Mouse (Mus musculus) limb, embryonic 15.5 days (tissue): ENCODE results near the gene Alg5. TPM values are rescaled to one million over a fixed set of nuclear protein-coding genes. Genes with fewer than 3 reads are reported as not detected.
A peak's percentile ranks its signal among the peaks of the same experiment; 100 is the strongest.

Experiments
- ATAC-seq: fragments of 200-750 bp; cut with Nextera tagmentation; 2 replicates; pipeline ENCODE4 v1.8.0; 2017; ENCODE audit warnings: low read depth, moderate TSS enrichment; ENCODE audit not compliant: insufficient number of reproducible peaks, low FRiP score, low TSS enrichment
- H3K27ac ChIP-seq: fragments of 300-500 bp; sonication (generic); 2 replicates; pipeline ENCODE4 v1.5.1; 2015; ENCODE audit warnings: moderate library complexity, mild to moderate bottlenecking, inconsistent platforms
- H3K27me3 ChIP-seq: fragments of 300-500 bp; sonication (generic); 2 replicates; pipeline ENCODE4 v1.6.1; 2015; ENCODE audit warnings: inconsistent platforms
- H3K36me3 ChIP-seq: fragments of 300-500 bp; sonication (generic); 2 replicates; pipeline ENCODE4 v1.6.1; 2015; ENCODE audit warnings: inconsistent platforms
- H3K4me1 ChIP-seq: fragments of 300-500 bp; sonication (generic); 2 replicates; pipeline ENCODE4 v1.6.1; 2015; ENCODE audit warnings: inconsistent platforms
- H3K4me2 ChIP-seq: fragments of 300-500 bp; sonication (generic); 2 replicates; pipeline ENCODE4 v1.6.1; 2015; ENCODE audit warnings: mild to moderate bottlenecking, inconsistent platforms
- H3K4me3 ChIP-seq: fragments of 300-500 bp; sonication (generic); 2 replicates; pipeline ENCODE4 v1.5.1; 2015; ENCODE audit warnings: mild to moderate bottlenecking, inconsistent platforms
- H3K9ac ChIP-seq: fragments of 300-500 bp; sonication (generic); 2 replicates; pipeline ENCODE4 v1.6.1; 2015; ENCODE audit warnings: inconsistent platforms
- H3K9me3 ChIP-seq: fragments of 300-500 bp; sonication (generic); 2 replicates; pipeline ENCODE4 v1.6.1; 2016; ENCODE audit warnings: inconsistent platforms
- WGBS: fragments of 180-500 bp; shearing (Covaris S2); methylation state at CpG from one replicate; pipeline ENCODE4 v1.1.7; 2015; 5-methylcytosine and 5-hydroxymethylcytosine counted together
- polyA plus RNA-seq: library from polyadenylated mRNA; unstranded; fragments of >200 nt; fragmentation: Nextera tagmentation; extraction: Ambion mirVana; gene quantifications from 2 replicates; pipeline ENCODE4 v1.2.1, GENCODE M21; 2015

Alg5 gene
- polyA plus RNA-seq, 1 experiment from 2014 or later, result 61.9 TPM

DNA sequence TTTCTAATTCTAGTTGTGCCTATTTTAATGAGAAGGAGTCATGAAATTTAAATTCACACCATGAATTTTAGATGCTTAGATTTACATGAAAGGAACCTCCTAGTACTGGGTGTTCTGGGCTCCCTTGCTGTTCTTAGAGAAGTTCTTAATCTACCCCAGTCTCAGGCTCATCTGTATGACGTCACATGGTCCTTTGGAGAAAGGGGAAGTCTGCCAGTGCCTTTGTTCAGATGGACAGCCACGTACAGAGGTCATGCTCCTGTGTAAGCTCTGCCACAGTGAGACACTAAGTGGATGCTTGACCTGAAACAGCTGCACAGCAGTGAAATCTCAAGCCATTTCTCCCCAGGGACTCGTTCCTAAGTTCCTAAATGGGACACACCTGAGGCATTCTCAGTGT lies 16.4 kb upstream of the Alg5 start:
- no peaks in the 10 kb centered on the region for H3K27me3 ChIP-seq
- H3K4me1 ChIP-seq, result no peaks in the 10 kb centered on the region
- no peak overlapping the region for H3K4me2 ChIP-seq
- peaks cover 78% of the 10 kb centered on the region for H3K36me3 ChIP-seq
- 70% methylated on average over 3 of the region's 3 CpGs for WGBS
- no peaks in the 10 kb centered on the region for H3K9me3 ChIP-seq
- H3K27ac ChIP-seq, result no peak overlapping the region
- no peak for ATAC-seq
- no peak overlapping the region for H3K4me3 ChIP-seq
- no peak overlapping the region for H3K9ac ChIP-seq

DNA sequence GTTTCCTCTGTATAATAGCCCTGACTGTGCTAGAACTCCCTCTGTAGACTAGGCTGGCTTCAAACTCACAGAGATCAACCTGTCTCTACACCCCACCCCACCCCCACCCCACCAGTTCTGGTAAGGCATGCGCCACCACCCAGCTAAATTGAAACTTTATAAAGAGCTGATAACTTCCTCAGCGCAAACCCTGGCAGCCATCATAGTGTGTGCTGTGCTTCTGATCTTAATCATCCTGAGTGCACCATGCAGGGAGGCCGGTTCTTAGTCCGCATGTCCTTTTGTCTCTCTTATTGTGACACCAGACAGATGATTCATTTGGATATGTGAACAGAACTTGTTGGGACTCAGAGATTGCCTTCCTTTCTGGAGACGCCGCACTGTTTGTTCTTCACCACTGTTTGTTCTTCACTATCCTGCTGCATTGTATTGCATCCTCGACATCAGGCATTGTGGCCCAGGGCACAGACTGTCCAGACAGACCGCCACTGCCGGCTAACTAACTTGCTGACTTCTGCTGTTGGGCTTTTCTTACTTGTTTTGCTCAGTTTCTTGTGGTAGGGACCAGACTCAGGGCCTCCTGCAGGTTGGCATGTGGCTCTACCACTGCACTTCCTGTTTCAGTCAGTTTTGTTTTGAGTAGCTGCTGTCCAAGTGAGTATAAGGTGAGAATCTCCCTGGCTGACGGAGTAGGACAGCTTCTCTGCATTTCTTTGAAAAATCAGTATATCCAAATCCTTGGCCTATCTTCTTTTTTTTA lies 11.4 kb upstream of the Alg5 start:
- Histone ChIP-seq H3K9me3 (no peaks in the 10 kb centered on the region), H3K4me1 (no peaks in the 10 kb centered on the region), H3K27ac (no peak overlapping the region), H3K4me3 (no peak overlapping the region), H3K4me2 (no peak overlapping the region), H3K9ac (no peak overlapping the region), H3K27me3 (no peaks in the 10 kb centered on the region), H3K36me3 (peaks cover 65% of the 10 kb centered on the region)
- 83% methylated on average over 10 of the region's 10 CpGs for WGBS
- no peak for ATAC-seq

DNA sequence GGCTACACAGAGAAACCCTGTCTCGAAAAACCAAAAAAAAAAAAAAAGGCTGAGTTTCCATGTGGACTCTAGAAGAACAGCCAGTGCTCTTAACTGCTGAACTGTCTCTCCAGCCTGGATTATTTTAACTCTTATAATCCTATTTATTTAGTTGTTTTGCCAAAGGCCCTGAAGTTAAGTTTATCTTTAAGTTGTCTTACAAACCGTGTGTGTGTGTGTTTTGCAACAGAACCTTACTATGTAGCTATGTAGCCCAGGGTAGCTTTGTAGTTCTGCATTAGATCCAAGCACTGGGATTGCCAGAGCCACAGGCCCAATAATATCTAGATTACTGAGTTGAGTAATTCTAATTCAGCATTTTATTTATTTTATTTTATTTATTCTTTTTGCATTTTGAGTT lies 10.0 kb upstream of the Alg5 start:
- Histone ChIP-seq H3K27ac (no peak overlapping the region), H3K4me3 (no peak overlapping the region), H3K4me2 (no peak overlapping the region), H3K27me3 (no peaks in the 10 kb centered on the region), H3K36me3 (peaks cover 72% of the 10 kb centered on the region), H3K9ac (no peak overlapping the region), H3K9me3 (no peaks in the 10 kb centered on the region), H3K4me1 (no peaks in the 10 kb centered on the region)
- no peak for ATAC-seq
- WGBS, result 92% methylated on average over 2 of the region's 2 CpGs

DNA sequence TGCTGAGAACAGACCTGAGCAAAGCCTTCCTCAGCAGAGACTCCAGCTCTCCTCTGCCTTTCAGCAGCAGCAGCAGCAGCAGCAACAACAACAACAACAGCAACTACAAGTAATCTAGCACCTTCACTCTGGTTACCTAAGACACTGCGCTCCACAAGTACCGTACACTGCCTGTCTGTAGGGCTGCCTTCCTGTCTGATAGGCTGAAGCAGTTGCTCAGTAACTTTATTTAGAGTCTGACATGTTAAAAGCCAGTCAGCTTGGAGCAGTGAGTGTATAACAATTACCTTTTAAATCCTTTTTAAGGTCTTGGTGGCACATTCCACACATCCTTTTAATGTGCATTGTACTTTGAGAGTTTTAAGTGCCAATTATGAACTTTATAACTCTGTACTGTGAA lies 7.8 kb upstream of the Alg5 start:
- 93% methylated on average over 2 of the region's 2 CpGs for WGBS
- ATAC-seq, result no peak

DNA sequence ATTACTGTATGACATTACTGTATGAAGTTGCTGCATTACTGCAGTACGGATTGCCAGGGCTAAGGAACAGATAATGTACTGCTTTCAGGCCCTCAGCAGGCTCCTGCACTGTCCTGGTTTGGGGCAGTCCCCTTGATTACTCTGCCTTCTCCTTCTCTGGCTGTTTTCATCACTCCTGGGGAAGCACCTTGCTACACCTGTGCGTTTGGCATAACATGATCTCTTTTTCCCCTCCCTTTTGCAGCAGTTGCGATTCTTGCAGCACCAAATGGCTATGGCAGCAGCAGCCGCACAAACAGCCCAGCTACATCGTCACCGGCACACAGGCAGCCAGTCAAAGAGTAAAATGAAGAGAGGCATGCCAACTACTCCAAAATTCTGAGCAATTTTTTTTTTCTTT lies 7.2 kb upstream of the Alg5 start:
- Histone ChIP-seq H3K4me2 (no peak overlapping the region), H3K4me1 (no peaks in the 10 kb centered on the region), H3K9me3 (no peaks in the 10 kb centered on the region), H3K36me3 (peaks cover 69% of the 10 kb centered on the region), H3K27me3 (no peaks in the 10 kb centered on the region), H3K9ac (no peak overlapping the region), H3K27ac (no peak overlapping the region; the same call in 1 of the 2 replicates), H3K4me3 (no peak overlapping the region)
- 86% methylated on average over 6 of the region's 6 CpGs for WGBS
- ATAC-seq, result no peak

More for the DNA sequence above, 7.8 kb upstream of the Alg5 start:
- peaks cover 69% of the 10 kb centered on the region for H3K36me3 ChIP-seq
- no peaks in the 10 kb centered on the region for H3K4me1 ChIP-seq
- no peak overlapping the region for H3K27ac ChIP-seq
- H3K9ac ChIP-seq, result no peak overlapping the region
- H3K27me3 ChIP-seq, result no peaks in the 10 kb centered on the region
- no peak overlapping the region for H3K4me2 ChIP-seq
- H3K9me3 ChIP-seq, result no peaks in the 10 kb centered on the region
- no peak overlapping the region for H3K4me3 ChIP-seq

DNA sequence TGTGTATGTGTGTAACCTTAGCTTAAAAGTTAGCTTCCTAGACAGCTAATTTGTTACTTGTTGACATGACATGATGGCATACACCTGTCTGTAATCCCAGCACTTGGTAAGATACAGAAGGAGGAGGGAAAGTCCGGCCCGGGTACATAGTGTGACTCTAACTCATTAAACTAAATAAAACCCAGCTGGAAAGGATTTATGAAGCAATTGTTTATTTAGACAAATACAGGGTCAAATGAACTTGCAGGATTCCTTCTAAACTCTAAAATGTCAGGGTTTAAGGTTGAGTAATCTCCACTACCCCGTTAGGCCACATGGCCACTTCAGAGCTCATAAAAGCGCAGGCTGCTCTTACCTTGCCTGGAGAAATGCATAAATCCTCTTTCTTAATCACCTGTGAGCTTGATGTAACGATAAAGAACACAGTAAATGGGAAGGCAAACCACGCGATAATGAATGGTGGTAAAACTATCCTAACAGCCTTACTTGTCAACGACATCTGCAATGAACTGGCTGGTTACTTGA lies 3.7 kb upstream of the Alg5 start:
- H3K4me2 ChIP-seq, result no peak overlapping the region
- H3K27ac ChIP-seq, result no peak overlapping the region
- H3K4me3 ChIP-seq, result no peak overlapping the region
- H3K27me3 ChIP-seq, result no peaks in the 10 kb centered on the region
- peaks cover 59% of the 10 kb centered on the region for H3K36me3 ChIP-seq
- peaks cover 4% of the 10 kb centered on the region; the same call in 1 of the 2 replicates for H3K4me1 ChIP-seq
- no peak for ATAC-seq
- H3K9ac ChIP-seq, result no peak overlapping the region
- H3K9me3 ChIP-seq, result no peaks in the 10 kb centered on the region
- 35% methylated on average over 8 of the region's 8 CpGs for WGBS

DNA sequence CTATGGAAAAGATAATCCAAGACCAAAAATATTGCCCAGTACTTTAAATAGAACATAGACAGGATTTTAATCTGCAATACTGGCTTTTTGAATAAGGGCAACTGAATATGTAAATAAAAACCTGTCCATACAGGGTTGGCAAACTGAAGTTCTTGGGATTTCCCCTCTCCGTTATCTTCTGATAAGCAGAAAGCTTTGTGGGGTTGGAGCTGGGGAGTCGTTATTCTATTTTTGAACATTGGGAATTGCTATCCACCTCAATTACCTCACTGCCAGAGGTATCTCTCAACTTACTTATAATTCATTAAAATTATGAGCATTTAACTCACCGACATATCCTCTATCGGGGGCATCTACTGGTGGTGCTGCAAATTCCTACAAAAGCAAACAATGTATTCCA lies 3.0 kb upstream of the Alg5 start:
- no peaks in the 10 kb centered on the region for H3K9me3 ChIP-seq
- no peak for ATAC-seq
- H3K36me3 ChIP-seq, result peaks cover 55% of the 10 kb centered on the region
- no peak overlapping the region for H3K27ac ChIP-seq
- no peak overlapping the region for H3K4me2 ChIP-seq
- WGBS, result 90% methylated on average over 4 of the region's 4 CpGs
- no peak overlapping the region for H3K9ac ChIP-seq
- no peaks in the 10 kb centered on the region for H3K27me3 ChIP-seq
- no peak overlapping the region for H3K4me3 ChIP-seq
- peaks cover 4% of the 10 kb centered on the region; the same call in 1 of the 2 replicates for H3K4me1 ChIP-seq

DNA sequence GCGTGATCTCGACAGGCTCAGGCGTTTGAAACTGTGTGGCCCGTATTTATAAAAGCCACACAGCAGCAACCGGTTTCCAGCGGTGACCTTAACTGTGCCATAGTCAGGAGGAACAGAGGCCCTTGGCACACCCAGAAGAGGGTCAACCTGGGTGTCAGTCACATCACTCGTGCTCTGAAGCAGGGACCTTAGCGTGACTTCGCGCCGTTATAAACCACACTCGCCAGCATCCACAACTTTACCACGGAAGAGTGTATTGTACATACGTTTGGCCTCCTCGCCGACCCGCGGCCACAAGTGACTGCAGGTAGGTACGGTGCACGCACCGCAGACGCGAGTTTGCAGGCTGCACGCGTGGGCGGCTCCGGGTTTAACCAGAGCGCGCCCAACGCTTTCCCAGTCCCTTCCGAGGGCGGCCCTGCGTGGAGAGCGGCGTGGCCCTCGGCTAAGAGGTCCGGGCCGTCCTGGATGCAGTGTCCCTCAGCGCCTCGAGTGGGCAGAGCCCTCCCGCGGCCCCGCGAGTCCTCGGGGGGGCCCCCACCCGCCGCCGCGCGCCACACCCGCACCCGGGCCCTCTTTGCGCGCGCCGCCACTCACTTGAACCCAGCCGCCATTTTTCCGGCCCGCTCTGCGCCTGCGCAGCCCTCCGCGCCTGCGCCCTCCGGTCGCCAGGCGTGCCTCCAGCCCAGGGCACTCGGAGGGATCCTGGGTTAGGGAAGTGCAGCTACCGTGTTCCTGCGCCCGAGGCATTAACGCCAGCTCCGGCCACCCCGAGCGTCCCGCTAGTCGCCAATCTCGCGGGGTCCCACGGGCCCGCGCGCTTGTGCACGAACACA lies 710 bp upstream of the Alg5 start:
- Histone ChIP-seq H3K4me2 (peak overlapping the region; percentile 68), H3K4me1 (peaks cover 4% of the 10 kb centered on the region; the same call in 1 of the 2 replicates), H3K27ac (peak overlapping the region; percentile 99), H3K9ac (peak overlapping the region; percentile 95), H3K36me3 (peaks cover 51% of the 10 kb centered on the region), H3K9me3 (no peaks in the 10 kb centered on the region), H3K27me3 (no peaks in the 10 kb centered on the region), H3K4me3 (peak overlapping the region; percentile 90)
- peak; percentile 90 for ATAC-seq
- WGBS, result under 1% methylated on average over 84 of the region's 84 CpGs

DNA sequence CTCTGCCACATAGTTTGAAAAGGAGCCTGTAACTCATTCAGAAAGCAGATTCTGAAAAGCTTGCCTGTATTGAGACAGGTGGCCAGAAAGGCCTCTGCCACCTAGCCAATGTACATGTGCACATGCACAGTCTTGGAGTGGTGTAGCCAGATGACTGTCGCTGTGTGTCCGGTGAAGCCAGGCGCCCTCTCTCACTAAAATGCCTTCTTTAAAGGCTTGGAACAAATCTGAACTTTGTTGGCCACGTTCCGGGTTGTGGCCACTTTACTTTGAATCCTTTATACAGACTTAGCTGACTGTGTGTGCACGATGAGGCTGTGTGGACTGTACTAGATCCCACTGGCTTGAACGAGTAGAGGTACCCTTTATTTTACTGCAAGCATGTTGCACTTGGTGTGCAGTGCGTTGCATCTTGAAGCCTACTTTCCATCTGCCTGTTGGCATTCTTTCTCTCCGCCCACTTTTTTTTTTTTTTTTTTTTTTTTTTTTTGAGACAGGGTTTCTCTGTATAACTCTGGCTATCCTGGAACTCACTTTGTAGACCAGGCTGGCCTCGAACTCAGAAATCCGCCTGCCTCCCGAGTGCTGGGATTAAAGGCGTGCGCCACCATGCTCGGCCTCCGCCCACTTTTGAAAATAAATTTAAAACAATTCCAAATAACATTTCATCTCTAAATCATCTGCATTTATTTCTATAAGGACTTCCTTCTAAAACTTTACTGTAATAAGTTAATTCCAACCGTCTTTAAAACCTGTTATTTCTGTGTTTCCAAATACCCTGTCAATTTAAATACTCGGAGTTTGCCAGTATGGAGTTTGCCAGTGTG lies 975 bp downstream of the Alg5 start:
- 51% methylated on average over 18 of the region's 18 CpGs for WGBS
- H3K4me1 ChIP-seq, result peaks cover 4% of the 10 kb centered on the region; the same call in 1 of the 2 replicates
- peak overlapping the region; percentile 99 for H3K27ac ChIP-seq
- H3K27me3 ChIP-seq, result no peaks in the 10 kb centered on the region
- peak overlapping the region; percentile 95 for H3K9ac ChIP-seq
- ATAC-seq, result no peak
- peaks cover 49% of the 10 kb centered on the region for H3K36me3 ChIP-seq
- H3K4me3 ChIP-seq, result peak overlapping the region; percentile 90
- H3K9me3 ChIP-seq, result no peaks in the 10 kb centered on the region
- H3K4me2 ChIP-seq, result peak overlapping the region; percentile 68

DNA sequence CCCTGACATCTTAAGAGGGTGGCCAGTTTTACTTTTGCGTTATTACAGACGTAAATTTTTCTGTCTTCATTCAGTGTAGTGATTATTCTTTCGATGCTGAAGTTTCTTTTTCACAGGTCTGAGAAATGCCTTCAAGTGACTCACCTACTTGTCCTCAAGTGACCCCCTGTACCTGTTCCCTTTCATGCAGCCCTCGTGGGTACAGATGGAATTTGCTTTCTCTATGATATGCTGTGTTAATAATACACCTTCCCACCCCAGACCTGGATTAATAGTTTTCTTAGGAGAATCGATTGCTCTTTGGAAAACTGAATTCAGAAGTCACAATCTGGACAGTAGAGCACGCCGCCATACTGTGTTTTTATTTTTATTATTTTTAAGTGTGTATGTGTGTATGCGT lies 2.0 kb downstream of the Alg5 start:
- Histone ChIP-seq H3K27me3 (no peaks in the 10 kb centered on the region), H3K4me1 (peaks cover 4% of the 10 kb centered on the region; the same call in 1 of the 2 replicates), H3K9me3 (no peaks in the 10 kb centered on the region), H3K9ac (no peak overlapping the region), H3K36me3 (peaks cover 52% of the 10 kb centered on the region), H3K4me3 (no peak overlapping the region), H3K27ac (no peak overlapping the region), H3K4me2 (no peak overlapping the region)
- 94% methylated on average over 8 of the region's 8 CpGs for WGBS
- no peak for ATAC-seq

DNA sequence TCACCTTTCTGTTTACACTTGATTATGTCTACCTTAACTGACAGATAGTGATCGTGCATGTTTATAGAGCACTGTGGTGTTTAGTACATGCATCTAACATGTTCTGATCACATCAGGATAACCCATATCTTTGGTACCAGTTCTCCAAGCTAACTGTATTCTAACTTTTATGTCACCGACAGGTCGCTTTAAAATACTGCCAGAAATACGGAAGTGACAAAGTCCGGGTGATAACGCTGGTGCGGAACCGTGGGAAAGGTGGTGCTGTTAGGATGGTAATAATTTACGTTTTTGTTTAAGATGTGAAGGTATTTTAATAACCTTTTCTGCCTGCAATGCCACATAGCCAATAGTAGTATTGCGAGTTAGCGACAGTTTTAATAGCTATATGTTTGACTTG lies 6.6 kb downstream of the Alg5 start:
- Histone ChIP-seq H3K36me3 (peaks cover 89% of the 10 kb centered on the region), H3K27ac (no peak overlapping the region), H3K4me2 (no peak overlapping the region), H3K9ac (no peak overlapping the region), H3K4me3 (no peak overlapping the region), H3K9me3 (no peaks in the 10 kb centered on the region), H3K4me1 (no peaks in the 10 kb centered on the region), H3K27me3 (no peaks in the 10 kb centered on the region)
- ATAC-seq, result no peak
- WGBS, result 95% methylated on average over 11 of the region's 11 CpGs
